Mouse (Mus musculus) liver, adult 2 months (tissue): ENCODE data around the gene Elmod2. TPM values are rescaled to one million over a fixed set of nuclear protein-coding genes. Genes with fewer than 3 reads are reported as not detected.

ENCODE experiments used
- DNase-seq: peaks from one replicate; pipeline ENCODE4 v3.0.0-alpha.2; 2011; ENCODE audit warnings: low read depth, low spot score; ENCODE audit errors: extremely low read depth
- H3K27ac ChIP-seq: fragments of 200-500 bp; replicated peaks from 2 replicates; pipeline ENCODE4 v1.5.1; 2012; ENCODE audit warnings: low read depth, mild to moderate bottlenecking, control low read depth, inconsistent platforms, low read length; ENCODE audit not compliant: insufficient read depth
- H3K27me3 ChIP-seq: fragments of 200-500 bp; 2 replicates; pipeline ENCODE4 v1.6.1; 2012; ENCODE audit warnings: mild to moderate bottlenecking, moderate library complexity, low read length, inconsistent platforms; ENCODE audit not compliant: control insufficient read depth, insufficient read depth
- H3K36me3 ChIP-seq: fragments of 200-500 bp; 2 replicates; pipeline ENCODE4 v1.6.1; 2012; ENCODE audit warnings: low read length, inconsistent platforms; ENCODE audit not compliant: control insufficient read depth, insufficient read depth
- H3K4me1 ChIP-seq: fragments of 200-500 bp; 2 replicates; pipeline ENCODE4 v1.6.1; 2011; ENCODE audit warnings: low read length; ENCODE audit not compliant: control insufficient read depth, insufficient read depth
- H3K4me3 ChIP-seq: fragments of 200-500 bp; 2 replicates; pipeline ENCODE4 v1.5.1; 2011; ENCODE audit warnings: low read depth, mild to moderate bottlenecking, control low read depth, low read length, moderate library complexity; ENCODE audit not compliant: insufficient read depth
- H3K79me2 ChIP-seq: fragments of 200-500 bp; 2 replicates; pipeline ENCODE4 v1.6.1; 2012; ENCODE audit warnings: inconsistent platforms, mild to moderate bottlenecking, low read length, moderate library complexity; ENCODE audit not compliant: control insufficient read depth, insufficient read depth
- H3K9ac ChIP-seq: fragments of 200-500 bp; 2 replicates; pipeline ENCODE4 v1.6.1; 2012; ENCODE audit warnings: low read depth, mild to moderate bottlenecking, control low read depth, inconsistent platforms, low read length
- CTCF ChIP-seq: fragments of 200-500 bp; IDR thresholded peaks from 2 replicates; pipeline ENCODE4 v1.5.1; 2011; ENCODE audit warnings: low read depth, low read length, control low read depth
- POLR2A ChIP-seq: fragments of 200-500 bp; IDR thresholded peaks from 2 replicates; pipeline ENCODE4 v1.6.1; 2011; ENCODE audit warnings: low read length, control low read depth; ENCODE audit not compliant: insufficient read depth; ENCODE audit errors: extremely low read depth
- WGBS: fragments of 180-500 bp; shearing (Covaris S2); methylation state at CpG from one replicate; pipeline ENCODE4 v1.1.7; 2018; 5-methylcytosine and 5-hydroxymethylcytosine counted together
- polyA plus RNA-seq: library from polyadenylated mRNA; depleted of rRNA; stranded (reverse); fragments of >200 nt; gene quantifications from 2 replicates; pipeline ENCODE4 v1.2.3, GENCODE M21; 2012
- total RNA-seq: library from RNA; depleted of rRNA; stranded (reverse); fragments of >200 nt; gene quantifications from 2 replicates; pipeline ENCODE4 v1.2.3, GENCODE M21; 2014

Elmod2 gene
- total and polyA plus RNA-seq, 2 experiments = 2.0 to 15.9 TPM

DNA sequence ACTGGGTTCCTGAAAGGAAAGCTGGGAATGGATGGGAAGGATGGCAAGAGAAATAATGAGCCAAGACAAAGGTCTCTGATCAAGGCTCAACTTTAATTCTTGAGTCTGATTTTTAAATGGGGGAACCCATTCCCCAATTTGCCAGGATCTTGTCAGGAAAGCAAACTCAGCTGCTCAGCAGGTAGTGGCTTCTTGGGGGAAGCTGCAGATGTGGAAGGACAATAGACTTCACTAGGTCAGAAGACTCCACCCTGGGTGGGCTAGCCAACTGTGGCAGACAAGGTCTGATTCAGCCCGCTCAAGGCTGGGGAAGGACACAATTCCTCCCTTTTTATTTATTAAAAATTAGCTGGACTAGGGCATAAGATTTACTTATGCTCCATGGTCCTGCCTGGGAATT is 27.3 kb downstream of the Elmod2 start:
- 87% methylated on average over 1 of the region's 1 CpGs for WGBS
- H3K36me3 ChIP-seq = no peaks in the 10 kb centered on the region

DNA sequence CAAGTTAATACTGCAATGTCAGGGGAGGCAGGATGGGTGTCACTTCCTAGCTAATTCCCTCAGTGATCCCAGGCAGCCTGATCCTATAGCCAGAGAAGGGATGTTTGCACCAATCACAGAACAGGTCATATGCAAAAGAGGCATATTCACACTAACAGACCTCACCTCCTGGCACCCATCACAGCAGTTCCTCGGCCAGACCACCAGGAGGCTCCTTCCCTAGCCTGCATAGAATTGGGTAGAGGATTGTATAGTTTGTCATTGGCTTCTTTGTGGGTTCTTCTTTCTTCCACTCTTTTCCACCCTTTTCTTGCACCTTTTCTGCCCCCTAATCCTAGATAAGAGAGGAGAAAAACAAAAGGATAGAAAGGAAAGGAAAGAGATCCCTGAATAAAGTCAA is 32.2 kb downstream of the Elmod2 start:
- no peak overlapping the region for H3K9ac ChIP-seq
- no peak overlapping the region for H3K27ac ChIP-seq
- H3K36me3 ChIP-seq = no peaks in the 10 kb centered on the region
- peak; percentile 1 for DNase-seq
- H3K4me1 ChIP-seq = no peaks in the 10 kb centered on the region
- TF ChIP-seq POLR2A (no peak), CTCF (peak; percentile 66)
- H3K4me3 ChIP-seq = no peak overlapping the region
- WGBS = 48% methylated on average over 1 of the region's 1 CpGs
- no peaks in the 10 kb centered on the region for H3K79me2 ChIP-seq
- no peaks in the 10 kb centered on the region; the same call in 1 of the 2 replicates for H3K27me3 ChIP-seq

More for the DNA sequence above, 27.3 kb downstream of the Elmod2 start:
- no peak overlapping the region for H3K4me3 ChIP-seq
- H3K9ac ChIP-seq = no peak overlapping the region
- H3K4me1 ChIP-seq = no peaks in the 10 kb centered on the region
- TF ChIP-seq CTCF (no peak), POLR2A (no peak)
- no peaks in the 10 kb centered on the region; the same call in 1 of the 2 replicates for H3K27me3 ChIP-seq
- no peaks in the 10 kb centered on the region for H3K79me2 ChIP-seq
- H3K27ac ChIP-seq = no peak overlapping the region
- DNase-seq = no peak

DNA sequence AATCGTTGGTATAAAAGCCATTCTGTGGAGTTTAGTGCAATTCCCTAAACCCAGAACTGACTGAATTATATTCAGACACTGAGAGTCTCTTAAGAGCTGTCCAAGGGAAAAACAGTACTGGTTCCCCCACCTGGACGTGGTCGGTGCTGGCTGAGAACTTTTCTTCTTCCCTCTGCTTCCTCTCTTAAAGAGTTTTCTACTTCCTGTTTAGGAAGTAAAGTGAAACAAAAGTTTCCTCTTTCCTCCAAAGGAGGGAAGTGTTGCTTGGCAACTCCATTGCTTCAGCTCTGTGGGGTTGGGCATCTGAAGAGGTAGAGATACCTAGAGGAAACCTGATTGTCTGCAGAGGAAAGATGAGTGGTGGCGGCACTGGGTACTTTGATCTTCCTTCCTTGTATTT is 34.9 kb downstream of the Elmod2 start:
- Histone ChIP-seq H3K4me1 (no peaks in the 10 kb centered on the region), H3K27ac (no peak overlapping the region), H3K79me2 (no peaks in the 10 kb centered on the region), H3K9ac (no peak overlapping the region), H3K4me3 (no peak overlapping the region), H3K27me3 (no peaks in the 10 kb centered on the region; the same call in 1 of the 2 replicates), H3K36me3 (no peaks in the 10 kb centered on the region)
- no peak for DNase-seq
- TF ChIP-seq CTCF (no peak), POLR2A (no peak)
- WGBS = 70% methylated on average over 4 of the region's 4 CpGs

DNA sequence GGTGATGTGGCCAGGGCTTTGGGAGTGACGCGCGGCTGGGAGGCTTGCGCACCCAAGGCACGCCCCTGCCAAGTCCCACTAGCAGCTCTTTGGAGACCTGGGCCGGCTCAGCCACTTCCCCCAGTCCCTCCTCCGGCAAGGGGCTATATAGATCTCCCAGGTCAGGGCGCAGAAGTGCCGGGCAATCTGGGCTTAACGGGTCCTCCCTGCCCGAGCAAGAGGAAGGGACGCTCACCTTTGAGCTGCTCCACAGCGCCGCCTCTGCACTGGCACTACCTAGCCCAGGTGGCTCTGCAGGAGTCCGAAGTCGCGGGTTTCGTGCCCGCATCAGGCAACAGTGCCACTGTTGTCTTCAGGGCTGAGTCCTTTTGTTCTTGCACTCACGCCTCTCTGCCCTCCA is 42.1 kb downstream of the Elmod2 start, which contains the start of gene Ucp1:
TSS of gene Ucp1 (plus strand) at position 177 of the 400 bp plus-strand sequence.
- no peak for TF ChIP-seq CTCF
- TF ChIP-seq POLR2A = no peak
- Histone ChIP-seq H3K36me3 (no peaks in the 10 kb centered on the region), H3K4me3 (no peak within 1 kb of the TSS), H3K79me2 (no peaks in the 10 kb centered on the region), H3K4me1 (no peaks in the 10 kb centered on the region), H3K9ac (no peak within 1 kb of the TSS), H3K27me3 (no peaks in the 10 kb centered on the region), H3K27ac (no peak within 1 kb of the TSS)
- 5% methylated on average over 20 of the region's 20 CpGs for WGBS
- no peak for DNase-seq

DNA sequence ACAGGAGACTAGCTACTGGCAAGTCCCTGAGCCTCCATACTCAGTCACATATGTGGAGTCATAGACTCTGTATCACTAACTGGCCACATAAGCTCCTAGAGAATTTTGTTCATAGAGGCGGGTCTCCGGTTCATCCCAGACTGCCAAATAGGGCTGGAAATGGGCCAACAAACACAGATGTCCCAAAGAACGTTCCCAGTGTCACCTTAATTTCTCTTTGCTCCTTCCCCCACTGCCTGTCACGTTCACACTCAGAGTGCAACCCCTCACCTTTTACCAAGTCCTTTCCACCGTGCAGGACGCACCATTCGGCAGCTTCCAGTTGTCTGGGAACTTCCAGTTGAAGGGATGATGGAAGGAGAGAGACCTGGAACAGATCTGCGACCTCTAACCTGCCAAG is 46.9 kb downstream of the Elmod2 start:
- H3K36me3 ChIP-seq = no peaks in the 10 kb centered on the region
- no peaks in the 10 kb centered on the region for H3K27me3 ChIP-seq
- DNase-seq = no peak
- H3K9ac ChIP-seq = no peak overlapping the region
- no peaks in the 10 kb centered on the region for H3K79me2 ChIP-seq
- no peaks in the 10 kb centered on the region for H3K4me1 ChIP-seq
- no peak overlapping the region for H3K27ac ChIP-seq
- H3K4me3 ChIP-seq = no peak overlapping the region
- 77% methylated on average over 8 of the region's 8 CpGs for WGBS
- TF ChIP-seq POLR2A (no peak), CTCF (no peak)

DNA sequence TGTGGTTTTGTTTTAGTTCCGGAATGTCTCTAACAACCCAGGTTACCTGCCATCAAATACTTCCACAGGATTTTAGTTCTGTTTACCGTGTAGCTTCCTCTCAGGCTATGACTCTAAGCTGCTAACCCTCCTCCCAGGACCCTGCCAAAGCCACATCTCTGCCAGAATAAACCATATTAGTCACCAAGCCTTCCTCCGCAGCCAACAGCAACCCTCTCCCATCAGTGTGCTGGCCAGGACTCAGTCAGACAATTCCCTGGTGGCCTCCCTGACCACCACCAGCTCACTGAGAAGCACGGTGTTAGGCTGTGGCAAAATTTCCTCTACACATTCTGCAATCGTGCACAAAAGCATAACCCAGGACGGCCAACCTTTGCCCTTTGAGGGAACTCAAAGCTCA is 53.9 kb downstream of the Elmod2 start:
- WGBS = 85% methylated on average over 6 of the region's 6 CpGs
- no peak for TF ChIP-seq POLR2A
- TF ChIP-seq CTCF = no peak
- no peaks in the 10 kb centered on the region for H3K79me2 ChIP-seq
- no peaks in the 10 kb centered on the region for H3K4me1 ChIP-seq
- no peaks in the 10 kb centered on the region for H3K27me3 ChIP-seq
- H3K4me3 ChIP-seq = no peak overlapping the region
- no peak for DNase-seq
- H3K9ac ChIP-seq = no peak overlapping the region
- H3K36me3 ChIP-seq = no peaks in the 10 kb centered on the region
- H3K27ac ChIP-seq = no peak overlapping the region
